Mouse (Mus musculus): ENCODE data around the gene Rpl29.

Gene Rpl29

DNA sequence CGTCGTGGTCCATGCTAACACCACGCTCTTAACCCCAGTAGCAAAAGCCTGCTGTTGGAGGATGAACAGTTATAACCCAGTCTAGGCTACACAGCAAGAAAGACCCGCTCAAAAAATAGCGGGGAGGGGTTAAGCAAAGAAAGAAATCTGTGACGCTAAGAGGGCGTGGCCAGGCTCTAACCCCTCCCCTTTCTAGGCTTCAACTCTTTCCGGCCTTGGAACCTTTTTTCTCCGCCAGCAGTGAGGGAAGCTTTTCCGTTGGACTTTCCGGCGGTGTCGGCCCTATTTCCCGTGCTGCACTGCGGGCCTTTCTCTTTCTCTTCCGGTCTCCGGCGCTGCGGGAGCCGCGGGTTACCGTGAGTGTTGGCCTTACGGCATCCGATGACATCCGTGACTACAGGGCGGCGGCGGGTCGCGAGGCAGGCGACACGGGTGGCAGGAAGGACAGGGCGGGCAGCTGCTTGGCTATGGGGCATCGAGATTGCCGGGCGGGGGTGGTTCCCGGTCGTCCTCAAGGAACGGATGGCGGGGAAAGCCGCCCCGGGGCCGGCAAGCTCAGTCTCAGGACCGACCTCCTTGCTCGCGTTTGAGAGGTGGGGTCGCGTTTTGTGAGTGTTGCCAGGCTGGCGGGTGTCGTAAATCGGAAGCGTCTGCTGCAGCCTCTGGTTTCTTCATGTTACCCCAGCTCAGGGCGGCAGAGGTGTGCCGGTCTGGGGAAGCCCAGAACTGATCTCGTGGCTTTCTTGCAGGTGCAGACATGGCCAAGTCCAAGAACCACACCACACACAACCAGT, at the start of gene Rpl29:
Gene Rpl29, plus strand, starts transcription at position 234 of the 794 bp plus-strand sequence.
- DNase-seq (ENCODE audit: low read depth in 1 of 2, low spot score in 2 of 2) = peak; percentile 83 to 90

GRCm38 (mm10) chr9:106386181-106386864, 42.9 kb upstream of the Rpl29 start:
- peak in 1 of 2 experiments; percentile 52 for DNase-seq (ENCODE audit: low read depth in 1 of 2, low spot score in 2 of 2)

DNA sequence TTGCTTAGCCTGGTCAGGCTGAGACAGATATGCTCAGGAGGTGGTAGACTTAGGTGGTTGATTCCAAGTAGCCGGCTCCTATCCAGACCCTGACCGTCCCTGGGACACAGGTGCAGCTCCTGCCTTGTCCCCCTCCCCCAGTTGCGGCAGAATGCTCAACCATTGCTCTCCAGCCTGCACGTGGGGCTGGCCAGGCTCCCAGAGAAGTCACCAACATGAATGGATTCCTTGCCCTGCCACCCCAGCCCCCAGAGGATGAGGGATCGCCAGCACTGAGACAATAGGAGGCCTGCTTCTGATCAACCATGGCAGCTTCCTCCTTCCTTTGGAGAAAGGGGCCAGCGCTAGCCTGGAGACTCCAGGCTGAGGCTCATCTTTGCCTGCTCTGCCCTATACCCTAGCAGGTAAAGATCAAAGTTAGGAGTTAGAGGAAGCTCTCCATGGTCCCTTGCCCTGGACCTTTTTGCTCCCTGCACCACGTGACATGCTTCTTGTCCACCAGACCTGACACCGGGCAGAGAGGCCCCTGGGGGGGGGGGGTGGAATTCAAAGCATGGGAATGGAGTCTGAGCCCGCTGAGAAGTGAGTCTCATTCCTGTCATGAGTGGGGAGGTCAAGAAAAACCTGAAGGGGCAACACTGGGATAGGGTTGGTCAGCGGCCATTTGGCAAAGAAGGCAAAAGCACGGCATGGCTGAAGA, 36.3 kb upstream of the Rpl29 start:
- no peak for DNase-seq (ENCODE audit: low read depth in 1 of 2, low spot score in 2 of 2)

DNA sequence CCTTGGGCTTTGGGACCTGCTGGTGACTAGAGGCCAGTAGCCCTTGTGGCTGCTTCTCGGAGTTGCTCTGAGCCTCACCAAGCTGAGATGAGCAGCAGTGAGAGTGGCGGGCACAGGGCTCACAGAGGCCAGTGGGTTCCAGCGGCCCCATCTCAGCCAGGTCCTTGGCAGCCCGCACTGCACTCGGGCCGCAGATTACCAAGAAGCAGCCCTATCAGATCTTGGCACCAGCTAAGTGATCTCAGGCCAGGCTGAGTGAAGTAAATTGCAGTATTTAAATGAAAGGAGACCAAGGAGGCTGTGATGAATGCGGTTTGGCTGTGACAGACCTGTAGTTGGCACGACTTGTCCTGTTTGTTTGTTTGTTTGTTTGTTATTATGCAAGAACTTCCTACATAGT, 35.7 kb upstream of the Rpl29 start:
- no peak for DNase-seq (ENCODE audit: low read depth in 1 of 2, low spot score in 2 of 2)

DNA sequence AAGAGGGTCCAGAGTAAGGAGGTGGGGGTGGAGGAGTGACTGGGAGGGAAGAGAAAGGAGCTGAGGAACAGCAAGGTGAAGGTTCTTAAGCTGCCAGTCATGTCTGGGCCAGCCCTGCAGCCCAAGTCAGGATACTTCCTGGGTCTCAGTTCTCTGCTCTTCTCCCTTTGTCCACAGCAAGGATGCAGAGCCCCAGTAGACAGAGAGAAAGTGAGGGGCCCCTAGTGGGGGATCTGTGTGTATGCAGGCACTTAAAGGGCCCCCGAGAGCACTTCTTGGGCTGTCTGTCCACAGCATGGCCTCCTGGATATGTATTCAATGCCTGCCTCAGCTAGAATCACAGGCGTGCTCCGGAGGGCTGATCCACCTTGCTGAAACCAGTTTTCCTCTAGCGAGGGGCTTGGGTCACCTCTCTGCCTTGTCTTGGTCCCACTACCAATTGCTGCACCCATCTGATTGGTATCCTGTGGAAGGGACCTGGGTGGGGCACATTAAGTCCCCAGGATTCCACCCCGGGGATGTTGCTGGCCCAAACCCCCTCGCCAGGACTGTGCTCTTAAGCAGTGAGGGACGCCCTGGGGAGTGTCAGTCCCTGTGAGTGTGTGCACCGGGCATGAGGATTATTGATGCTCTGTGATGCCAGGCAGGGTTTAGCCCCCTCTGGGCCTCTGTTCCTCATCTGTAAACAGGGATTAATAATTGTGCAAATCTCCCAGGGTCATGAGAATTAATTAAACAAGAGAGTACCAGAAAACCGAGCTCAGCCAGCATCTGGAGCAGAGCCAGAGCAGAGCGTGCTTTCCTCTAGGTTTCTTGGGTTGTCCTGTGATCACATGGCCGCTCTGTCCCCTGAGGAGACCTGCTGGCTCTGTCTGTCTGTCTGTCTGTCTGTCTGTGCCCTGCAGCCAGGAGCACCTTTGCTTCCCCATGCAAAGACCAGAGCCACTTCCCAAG, 34.3 kb upstream of the Rpl29 start:
- DNase-seq (ENCODE audit: low read depth in 1 of 2, low spot score in 2 of 2) = no peak

DNA sequence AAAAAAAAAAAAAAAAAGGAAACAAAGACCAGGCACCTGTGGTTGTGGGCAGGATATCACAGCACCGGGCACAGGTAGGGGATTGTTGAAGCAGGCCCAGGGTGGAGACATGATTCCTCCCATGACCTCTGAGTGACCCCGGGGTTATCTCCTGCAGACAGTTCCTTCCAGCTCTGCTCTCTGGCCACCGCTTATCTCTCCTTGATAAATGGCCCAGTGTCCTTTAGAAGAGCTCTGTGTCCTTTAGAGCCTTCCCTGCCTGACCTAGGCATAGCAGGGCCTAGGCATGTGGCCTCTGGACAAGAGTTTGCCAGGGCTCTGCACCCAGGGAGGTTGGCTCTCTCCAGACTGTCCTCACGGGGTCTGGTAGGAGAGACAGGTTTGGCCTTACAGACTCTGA, 31.5 kb upstream of the Rpl29 start:
- no peak for DNase-seq (ENCODE audit: low read depth in 1 of 2, low spot score in 2 of 2)

DNA sequence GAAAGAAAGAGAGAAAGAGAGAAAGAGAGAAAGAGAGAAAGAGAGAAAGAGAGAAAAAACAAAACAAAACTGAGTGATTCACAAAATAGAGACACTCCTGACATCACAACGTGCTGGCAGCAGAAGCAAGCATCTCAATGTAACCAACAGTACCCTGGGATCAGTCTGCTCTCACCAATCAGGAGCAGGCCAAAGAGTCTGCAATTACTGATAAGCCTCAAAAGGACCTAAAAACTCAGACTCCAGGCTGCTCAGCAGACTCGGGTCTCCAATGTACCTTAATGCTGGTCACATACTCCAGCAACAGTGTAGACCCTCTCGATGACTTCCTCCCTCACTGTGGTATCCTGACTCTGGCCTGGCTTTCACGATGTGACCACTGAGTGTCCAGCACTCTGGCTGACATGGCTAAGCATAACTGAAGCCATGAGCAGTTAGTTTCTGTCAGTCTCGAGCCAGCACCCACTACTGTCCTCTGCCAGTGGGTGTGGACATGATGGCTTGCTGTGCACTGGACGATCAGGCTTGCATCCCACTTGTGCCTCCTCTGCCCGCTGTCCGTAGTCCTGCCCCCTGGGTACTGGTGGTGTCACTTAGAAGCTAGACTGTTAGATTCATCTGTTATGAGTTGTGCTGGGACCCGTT, 30.5 kb upstream of the Rpl29 start:
- DNase-seq (ENCODE audit: low read depth in 1 of 2, low spot score in 2 of 2) = no peak

- no peak for DNase-seq (ENCODE audit: low read depth in 1 of 2, low spot score in 2 of 2)
These were observed 29.4 kb upstream of the Rpl29 start for GRCm38 (mm10) chr9:106399808-106400207.

GRCm38 (mm10) chr9:106402149-106402548, 27.1 kb upstream of the Rpl29 start:
- no peak for DNase-seq (ENCODE audit: low read depth in 1 of 2, low spot score in 2 of 2)

GRCm38 (mm10) chr9:106402607-106403375, 26.5 kb upstream of the Rpl29 start:
- no peak for DNase-seq (ENCODE audit: low read depth in 1 of 2, low spot score in 2 of 2)

DNA sequence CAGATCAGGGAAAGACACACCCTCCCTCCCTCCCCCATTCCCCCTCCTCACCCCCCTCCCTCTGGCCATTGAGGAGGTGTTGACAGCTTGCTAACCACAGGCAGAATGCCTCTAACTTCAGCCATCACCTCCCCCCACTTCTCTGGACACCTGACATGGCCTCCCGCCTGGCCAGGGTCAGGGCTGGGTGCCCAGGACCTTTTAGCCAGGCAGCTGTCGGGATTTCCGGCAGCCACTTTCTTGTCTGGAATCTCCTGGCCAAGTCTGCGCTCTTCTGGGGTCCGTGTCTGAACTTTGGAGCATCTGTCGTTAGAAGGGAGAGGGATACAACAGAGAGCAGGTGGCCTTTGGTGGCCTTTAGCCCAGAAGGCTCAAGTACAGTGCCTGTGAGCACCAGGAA, 24.0 kb upstream of the Rpl29 start:
- DNase-seq (ENCODE audit: low read depth in 1 of 2, low spot score in 2 of 2) = no peak

GRCm38 (mm10) chr9:106406443-106407078, 22.7 kb upstream of the Rpl29 start:
- DNase-seq (ENCODE audit: low read depth in 1 of 2, low spot score in 2 of 2) = no peak

DNA sequence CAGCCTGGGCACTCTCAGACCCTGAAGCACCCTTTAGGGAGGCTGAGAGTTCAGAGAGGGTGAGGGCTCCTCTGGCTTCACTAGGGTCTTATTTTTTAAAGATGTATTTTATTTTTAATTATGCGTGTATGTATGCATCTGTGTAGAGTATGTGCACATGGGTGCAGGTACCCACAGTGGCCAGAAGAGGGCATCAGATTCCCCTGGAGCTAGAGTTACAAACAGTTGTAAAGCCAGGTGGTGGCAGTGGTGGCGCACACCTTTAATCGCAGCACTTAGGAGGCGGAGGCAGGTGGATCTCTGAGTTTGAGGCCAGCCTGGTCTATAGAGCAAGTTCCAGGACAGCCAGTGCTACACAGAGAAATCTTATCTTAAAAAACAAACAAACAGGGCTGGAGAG, 20.2 kb upstream of the Rpl29 start:
- DNase-seq (ENCODE audit: low read depth in 1 of 2, low spot score in 2 of 2) = no peak

DNA sequence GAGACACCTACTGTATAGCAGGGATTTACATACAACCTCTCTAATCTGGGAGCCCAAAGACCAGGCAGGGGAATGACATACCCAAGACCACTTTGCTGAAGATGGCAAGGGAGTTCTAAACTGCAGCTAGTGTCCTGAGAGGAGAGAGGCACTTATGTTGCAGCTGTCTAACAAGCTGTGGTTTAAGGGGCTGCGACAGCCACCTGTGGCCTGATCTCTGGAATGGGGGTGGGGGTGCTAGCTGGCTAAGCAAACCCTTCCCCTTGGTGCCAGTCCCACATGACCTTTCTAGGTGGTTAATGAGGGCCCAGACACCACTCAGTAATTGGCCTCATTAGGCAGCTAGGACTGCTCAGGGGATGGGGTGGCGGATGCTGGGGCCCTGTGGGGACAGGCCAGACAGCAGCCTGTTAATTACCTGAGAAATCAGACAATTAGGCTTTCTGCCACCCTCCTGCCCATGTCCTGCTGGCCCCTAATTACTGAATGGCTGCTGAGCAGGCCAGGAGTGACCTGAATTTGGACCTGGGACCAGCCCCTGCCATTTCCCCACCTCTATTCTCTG, 19.1 kb upstream of the Rpl29 start:
- DNase-seq (ENCODE audit: low read depth in 1 of 2, low spot score in 2 of 2) = no peak

DNA sequence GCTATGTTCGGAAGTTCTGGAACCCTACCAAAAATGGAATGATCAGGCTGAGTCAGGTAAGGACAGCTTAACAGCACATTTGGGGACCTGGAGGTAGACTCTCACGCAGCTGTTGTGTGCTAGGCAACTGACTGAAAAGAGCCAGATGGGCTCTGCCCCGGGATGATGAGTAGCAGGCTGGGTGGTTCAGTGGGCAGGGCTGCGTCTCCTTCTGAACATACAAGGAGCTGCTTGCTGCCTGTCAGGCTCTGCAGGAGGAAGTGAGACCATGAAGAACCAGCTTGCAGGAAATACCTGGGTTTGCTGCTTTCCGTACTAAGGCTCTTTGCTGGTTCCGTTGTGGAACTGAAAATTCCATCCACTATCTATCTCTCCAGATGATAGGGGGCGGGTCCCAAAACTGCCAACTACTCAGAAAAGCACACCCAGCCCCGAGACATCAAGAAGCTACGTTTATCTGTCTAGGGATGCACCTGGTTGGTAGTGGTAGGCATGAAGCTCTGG, 18.1 kb upstream of the Rpl29 start:
- DNase-seq (ENCODE audit: low read depth in 1 of 2, low spot score in 2 of 2) = no peak

GRCm38 (mm10) chr9:106411729-106412128, 17.5 kb upstream of the Rpl29 start:
- no peak for DNase-seq (ENCODE audit: low read depth in 1 of 2, low spot score in 2 of 2)

DNA sequence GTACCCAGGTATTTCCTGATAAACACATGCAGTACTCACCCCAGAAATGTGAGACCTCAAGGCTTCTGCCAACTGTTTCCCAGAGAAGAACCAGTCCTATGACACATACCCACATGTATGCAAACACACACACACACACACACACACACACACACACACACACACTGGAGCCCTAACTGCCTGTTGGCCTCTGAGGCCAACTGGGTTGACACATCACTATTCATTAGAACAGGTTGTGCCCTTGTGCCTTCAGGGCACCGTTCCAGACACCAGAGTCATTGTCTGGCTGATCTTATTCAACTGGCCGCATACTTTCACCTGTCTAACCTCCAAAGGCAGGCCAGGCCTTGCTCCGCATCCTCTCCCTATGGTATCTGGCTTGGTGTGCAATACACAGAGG, 17.0 kb upstream of the Rpl29 start:
- no peak for DNase-seq (ENCODE audit: low read depth in 1 of 2, low spot score in 2 of 2)

- DNase-seq (ENCODE audit: low read depth in 1 of 2, low spot score in 2 of 2) = no peak
These were observed 15.6 kb upstream of the Rpl29 start for GRCm38 (mm10) chr9:106413606-106414005.

DNA sequence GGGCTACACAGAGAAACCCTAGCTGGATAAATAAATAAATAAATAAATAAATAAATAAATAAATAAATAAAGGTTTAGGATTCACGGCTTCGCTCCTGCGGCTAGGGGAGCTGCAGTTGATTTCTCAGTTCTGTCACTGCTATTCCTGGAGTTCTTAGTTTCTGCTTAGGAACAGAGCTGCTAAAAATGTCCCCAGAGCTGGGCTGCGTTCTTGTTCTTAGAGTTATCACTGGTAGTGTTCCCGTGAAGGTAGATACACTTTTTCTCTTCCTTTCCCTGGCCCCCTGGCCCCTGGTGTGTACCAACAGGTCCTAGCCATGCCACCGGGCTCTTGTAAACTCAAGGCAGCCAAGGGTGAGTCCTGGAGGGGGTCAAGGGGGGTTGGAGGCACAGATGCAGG, 12.4 kb upstream of the Rpl29 start:
- DNase-seq (ENCODE audit: low read depth in 1 of 2, low spot score in 2 of 2) = no peak

Measured in monocyte, adult 2 months (primary cell).